In genomic region chr4:155651553-155652269, GRCm38 (mm10) we compare ENCODE assay signal across 11 mouse cellular contexts. TPM values are rescaled to one million over a fixed set of nuclear protein-coding genes. Genes with fewer than 3 reads are reported as not detected.
DNase-seq lines count a peak whose midpoint lies in the region; ATAC-seq and TF ChIP-seq lines count a peak whose summit lies in the region.
"Had no signal": no experiment of that assay in that cellular context is flagged by ENCODE, and none has a peak within 500 bp of the region (broad histone marks: within the 10 kb centered on the region; RNA-seq: fewer than 3 reads in every experiment).

No protein-coding gene starts in this region.

- peaks cover 38% of the 10 kb centered on the region for H3K36me3 ChIP-seq in spleen, adult 2 months (ENCODE audit: control insufficient read depth, insufficient read depth, low read length)
- H3K36me3 ChIP-seq in heart, embryonic 12.5 days, result peaks cover 55% of the 10 kb centered on the region
- peaks cover 60% of the 10 kb centered on the region for H3K36me3 ChIP-seq in forebrain, embryonic 15.5 days

- peak overlapping the region; percentile 83 for H3K4me2 ChIP-seq in heart, embryonic 12.5 days
- no peak overlapping the region for H3K4me2 ChIP-seq in forebrain, embryonic 15.5 days (replicated peaks)

- no peak for TF ChIP-seq POLR2A in spleen, adult 2 months (IDR thresholded peaks at IDR 0.05; ENCODE audit: low read depth, low read length)

- no peak overlapping the region for H3K4me3 ChIP-seq in spleen, adult 2 months (ENCODE audit: extremely low read depth, insufficient read depth, insufficient read length)
- peak overlapping the region; percentile 55 for H3K4me3 ChIP-seq in heart, embryonic 12.5 days
- no peak overlapping the region for H3K4me3 ChIP-seq in forebrain, embryonic 15.5 days

- H3K27me3 ChIP-seq in spleen, adult 2 months (ENCODE audit: control insufficient read depth, insufficient read depth, low read length), result peaks cover 12% of the 10 kb centered on the region; the same call in 1 of the 2 replicates
- H3K27me3 ChIP-seq in heart, embryonic 12.5 days (replicated peaks), result peaks cover 29% of the 10 kb centered on the region
- peaks cover 52% of the 10 kb centered on the region for H3K27me3 ChIP-seq in forebrain, embryonic 15.5 days

- TF ChIP-seq CTCF in spleen, adult 2 months (IDR thresholded peaks at IDR 0.05; ENCODE audit: extremely low read depth, insufficient read depth, insufficient read length, insufficient replicate concordance), result no peak

- H3K9ac ChIP-seq in heart, embryonic 12.5 days, result peak overlapping the region; percentile 78
- H3K9ac ChIP-seq in forebrain, embryonic 15.5 days (replicated peaks), result no peak overlapping the region
- H3K9ac ChIP-seq: forebrain, embryonic 13.5 days; limb, embryonic 15.5 days had no signal

- no peaks in the 10 kb centered on the region for H3K9me3 ChIP-seq in heart, embryonic 12.5 days (replicated peaks)
- H3K9me3 ChIP-seq in forebrain, embryonic 15.5 days, result no peaks in the 10 kb centered on the region
- H3K9me3 ChIP-seq: forebrain, embryonic 13.5 days; limb, embryonic 15.5 days had no signal

- DNase-seq in spleen, adult 2 months (ENCODE audit: low read depth in 1 of 2, low spot score in 2 of 2), result no peak
- DNase-seq in spleen, adult 18-20 months, result no peak
- DNase-seq in lung, adult 18-20 months, result peak; percentile 69 to 71
- DNase-seq in urinary bladder, postnatal 36 days (ENCODE audit: low spot score in 2 of 2), result peak; percentile 52 to 72
- DNase-seq in frontal cortex, postnatal 14 days (ENCODE audit: low spot score in 2 of 2), result no peak
- DNase-seq in adrenal gland, postnatal 4 days (ENCODE audit: low spot score in 2 of 2), result no peak

- ATAC-seq in heart, embryonic 12.5 days (ENCODE audit: insufficient number of reproducible peaks, low FRiP score), result peak; percentile 38; the same call in 1 of the 2 replicates
- no peak for ATAC-seq in forebrain, embryonic 15.5 days (replicated peaks)
- ATAC-seq: forebrain, embryonic 13.5 days had no signal

- 70% methylated on average over 15 of the region's 15 CpGs for WGBS in spleen, adult 2 months
- WGBS in heart, embryonic 12.5 days, result 51% methylated on average over 15 of the region's 15 CpGs
- WGBS in forebrain, embryonic 15.5 days, result 73% methylated on average over 15 of the region's 15 CpGs

- peak overlapping the region; percentile 55 for H3K27ac ChIP-seq in spleen, adult 2 months (ENCODE audit: insufficient read depth, low read length)
- H3K27ac ChIP-seq in heart, embryonic 12.5 days (ENCODE audit: poor library complexity, severe bottlenecking), result peak overlapping the region; percentile 78
- no peak overlapping the region for H3K27ac ChIP-seq in forebrain, embryonic 15.5 days (replicated peaks)
- H3K27ac ChIP-seq: forebrain, embryonic 13.5 days; limb, embryonic 15.5 days had no signal

- peaks cover 14% of the 10 kb centered on the region; the same call in 1 of the 2 replicates for H3K4me1 ChIP-seq in spleen, adult 2 months (ENCODE audit: control insufficient read depth, insufficient read depth, insufficient read length)
- H3K4me1 ChIP-seq in heart, embryonic 12.5 days (replicated peaks), result peaks cover 52% of the 10 kb centered on the region
- H3K4me1 ChIP-seq in forebrain, embryonic 15.5 days, result peaks cover 28% of the 10 kb centered on the region

RNA-seq across cellular contexts. Expression of gene Mmp23, which starts 1.5 kb away (rescaled TPM):
- 57.2 and 83.5 TPM in 2 replicates for polyA plus RNA-seq in spleen, adult 2 months (2012; rRNA removed)
- polyA plus RNA-seq in heart, embryonic 12.5 days (2016; fragmentation: Nextera tagmentation; extraction: Ambion mirVana), result 72.0 and 75.7 TPM in 2 replicates
- total RNA-seq in adrenal gland, postnatal 4 days (2021), result 10 to 100 TPM; 18.8 to 25.4 TPM
- 2.3 and 2.6 TPM in 2 replicates for polyA plus RNA-seq in forebrain, embryonic 15.5 days (2015; fragmentation: Nextera tagmentation; extraction: Ambion mirVana)

RNA-seq across cellular contexts. Expression of gene Gm10563, which starts 6.5 kb away (rescaled TPM):
- not detected in 2 replicates for polyA plus RNA-seq in spleen, adult 2 months (2012; rRNA removed)
- polyA plus RNA-seq in heart, embryonic 12.5 days (2016; fragmentation: Nextera tagmentation; extraction: Ambion mirVana), result not detected in 2 replicates
- not detected for total RNA-seq in adrenal gland, postnatal 4 days (2021)
- polyA plus RNA-seq in forebrain, embryonic 15.5 days (2015; fragmentation: Nextera tagmentation; extraction: Ambion mirVana), result not detected in 2 replicates
- total RNA-seq: adrenal gland, postnatal 36 days had no signal
- polyA plus RNA-seq: forebrain, embryonic 13.5 days; limb, embryonic 15.5 days had no signal

RNA-seq across cellular contexts. Expression of gene Mib2, which starts 17.3 kb away (rescaled TPM):
- 56.8 and 67.4 TPM in 2 replicates for polyA plus RNA-seq in spleen, adult 2 months (2012; rRNA removed)
- polyA plus RNA-seq in heart, embryonic 12.5 days (2016; fragmentation: Nextera tagmentation; extraction: Ambion mirVana), result 21.7 and 22.4 TPM in 2 replicates
- 10 to 100 TPM; 41.5 to 44.2 TPM for total RNA-seq in adrenal gland, postnatal 4 days (2021)
- 51.6 and 52.1 TPM in 2 replicates for polyA plus RNA-seq in forebrain, embryonic 15.5 days (2015; fragmentation: Nextera tagmentation; extraction: Ambion mirVana)

RNA-seq across cellular contexts. Expression of gene Cdk11b, which starts 27.1 kb away (rescaled TPM):
- 25.8 and 27.8 TPM in 2 replicates for polyA plus RNA-seq in spleen, adult 2 months (2012; rRNA removed)
- polyA plus RNA-seq in heart, embryonic 12.5 days (2016; fragmentation: Nextera tagmentation; extraction: Ambion mirVana), result 51.8 and 52.3 TPM in 2 replicates
- 10 to 100 TPM; 53.8 to 55.0 TPM for total RNA-seq in adrenal gland, postnatal 4 days (2021)
- polyA plus RNA-seq in forebrain, embryonic 15.5 days (2015; fragmentation: Nextera tagmentation; extraction: Ambion mirVana), result 60.8 and 63.5 TPM in 2 replicates

RNA-seq across cellular contexts. Expression of gene Fndc10, which starts 42.4 kb away (rescaled TPM):
- 8.8 and 12.7 TPM in 2 replicates for polyA plus RNA-seq in spleen, adult 2 months (2012; rRNA removed)
- polyA plus RNA-seq in heart, embryonic 12.5 days (2016; fragmentation: Nextera tagmentation; extraction: Ambion mirVana), result 5.2 and 5.5 TPM in 2 replicates
- 10 to 100 TPM; 54.6 to 60.4 TPM for total RNA-seq in adrenal gland, postnatal 4 days (2021)
- 8.2 and 10.9 TPM in 2 replicates for polyA plus RNA-seq in forebrain, embryonic 15.5 days (2015; fragmentation: Nextera tagmentation; extraction: Ambion mirVana)

Comparison
In these comparisons a context has a peak if more than half of its experiments do, and no peak if none do; other contexts are left out.
1. DNase-seq: peak in lung, adult 18-20 months (2 of 2) and urinary bladder, postnatal 36 days (2 of 2); none in spleen, adult 2 months (0 of 2), spleen, adult 18-20 months (0 of 2), frontal cortex, postnatal 14 days (0 of 2) and adrenal gland, postnatal 4 days (0 of 2).
2. RNA of gene Mmp23, which starts 1.5 kb away (polyA plus RNA-seq): 72.0 to 75.7 TPM in heart, embryonic 12.5 days and 57.2 to 83.5 TPM in spleen, adult 2 months; 2.3 to 2.6 TPM in forebrain, embryonic 15.5 days; every median in the first group is over 10 times any median in the second.